Mouse (Mus musculus) heart, embryonic 14.5 days (tissue): ENCODE measurements around the gene Dnah3. TPM values are rescaled to one million over a fixed set of nuclear protein-coding genes. Genes with fewer than 3 reads are reported as not detected.

Experiments
- ATAC-seq: fragments of 200-750 bp; cut with Nextera tagmentation; 2 replicates; pipeline ENCODE4 v1.8.0; 2017; ENCODE audit warnings: low read depth, moderate TSS enrichment; ENCODE audit not compliant: insufficient number of reproducible peaks, insufficient read depth, low FRiP score
- H3K27ac ChIP-seq, 2 experiments: fragments of 200-500 bp in 1 of 2; fragments of 300-500 bp in 1 of 2; sonication (generic) in 1 of 2; replicated peaks in 1 of 2; 2 replicates each; pipeline ENCODE4 v1.5.1; 2012 to 2014; ENCODE audit warnings: low read depth in 2 of 2, low read length in 2 of 2, control low read depth in 1 of 2, mild to moderate bottlenecking in 1 of 2, mixed read lengths in 1 of 2; ENCODE audit not compliant: control insufficient read depth in 1 of 2, insufficient read depth in 1 of 2
- H3K27me3 ChIP-seq: fragments of 300-500 bp; sonication (generic); 2 replicates; pipeline ENCODE4 v1.6.1; 2014; ENCODE audit warnings: mild to moderate bottlenecking, low read length, control low read depth; ENCODE audit not compliant: control insufficient read depth, insufficient read depth
- H3K36me3 ChIP-seq: fragments of 300-500 bp; sonication (generic); 2 replicates; pipeline ENCODE4 v1.6.1; 2014; ENCODE audit warnings: mild to moderate bottlenecking, control low read depth, low read length, mixed read lengths; ENCODE audit not compliant: control insufficient read depth, insufficient read depth
- H3K4me1 ChIP-seq, 2 experiments: fragments of 200-500 bp in 1 of 2; fragments of 300-500 bp in 1 of 2; sonication (generic) in 1 of 2; 2 replicates each; pipeline ENCODE4 v1.6.1; 2012 to 2014; ENCODE audit warnings: low read length in 2 of 2, control low read depth in 1 of 2, mixed read lengths in 1 of 2; ENCODE audit not compliant: control insufficient read depth in 2 of 2, insufficient read depth in 2 of 2
- H3K4me2 ChIP-seq: fragments of 300-500 bp; sonication (generic); 2 replicates; pipeline ENCODE4 v1.6.1; 2014; ENCODE audit warnings: mild to moderate bottlenecking, low read length
- H3K4me3 ChIP-seq, 2 experiments: fragments of 200-500 bp in 1 of 2; fragments of 300-500 bp in 1 of 2; sonication (generic) in 1 of 2; 2 replicates each; pipeline ENCODE4 v1.5.1; 2012 to 2014; ENCODE audit warnings: low read length in 2 of 2, mild to moderate bottlenecking in 2 of 2, control low read depth in 1 of 2, low read depth in 1 of 2, moderate library complexity in 1 of 2; ENCODE audit not compliant: control insufficient read depth in 1 of 2, insufficient read depth in 1 of 2
- H3K9ac ChIP-seq: fragments of 300-500 bp; sonication (generic); 2 replicates; pipeline ENCODE4 v1.6.1; 2014; ENCODE audit warnings: mild to moderate bottlenecking, low read length
- H3K9me3 ChIP-seq: fragments of 300-500 bp; sonication (generic); 2 replicates; pipeline ENCODE4 v1.6.1; 2016; ENCODE audit warnings: low read length, control low read depth; ENCODE audit not compliant: control insufficient read depth
- WGBS: fragments of 180-500 bp; shearing (Covaris S2); extraction: QIAGEN DNeasy Blood & Tissue Kit; methylation state at CpG from one replicate; pipeline ENCODE4 v1.1.7; 2014; 5-methylcytosine and 5-hydroxymethylcytosine counted together
- polyA plus RNA-seq: library from polyadenylated mRNA; unstranded; fragments of >200 nt; fragmentation: Nextera tagmentation; extraction: Ambion mirVana; gene quantifications from 2 replicates; pipeline ENCODE4 v1.2.1, GENCODE M21; 2014

Dnah3 gene
- polyA plus RNA-seq, 1 experiment from 2014 or later: not detected

GRCm38 (mm10) chr7:119892742-119893141 is 202.3 kb downstream of the Dnah3 start:
- Histone ChIP-seq H3K27me3 (no peaks in the 10 kb centered on the region), H3K9ac (no peak overlapping the region), H3K9me3 (no peaks in the 10 kb centered on the region), H3K4me2 (no peak overlapping the region), H3K4me1 (peaks cover 2 to 26% of the 10 kb centered on the region in 2 experiments; a peak in 3 of 4 replicates), H3K27ac (no peak overlapping the region), H3K36me3 (no peaks in the 10 kb centered on the region), H3K4me3 (no peak overlapping the region)
- WGBS: 78% methylated on average over 4 of the region's 4 CpGs
- ATAC-seq: no peak

GRCm38 (mm10) chr7:119892198-119892597 is 202.9 kb downstream of the Dnah3 start:
- Histone ChIP-seq H3K36me3 (no peaks in the 10 kb centered on the region), H3K4me3 (no peak overlapping the region), H3K9ac (no peak overlapping the region), H3K4me2 (no peak overlapping the region), H3K4me1 (peaks cover 2 to 26% of the 10 kb centered on the region in 2 experiments; a peak in 3 of 4 replicates), H3K9me3 (no peaks in the 10 kb centered on the region), H3K27me3 (no peaks in the 10 kb centered on the region), H3K27ac (no peak overlapping the region)
- 100% methylated on average over 1 of the region's 1 CpGs for WGBS
- ATAC-seq: no peak

- Histone ChIP-seq H3K36me3 (no peaks in the 10 kb centered on the region; the same call in 1 of the 2 replicates), H3K4me3 (no peak overlapping the region), H3K4me2 (no peak overlapping the region), H3K27ac (no peak overlapping the region), H3K9me3 (no peaks in the 10 kb centered on the region), H3K9ac (no peak overlapping the region), H3K4me1 (peaks cover 0 to 6% of the 10 kb centered on the region in 2 experiments; a peak in 1 of 4 replicates), H3K27me3 (no peaks in the 10 kb centered on the region)
- ATAC-seq: no peak
- 63% methylated on average over 4 of the region's 4 CpGs for WGBS
Measured at GRCm38 (mm10) chr7:119887887-119888286, 207.2 kb downstream of the Dnah3 start.

GRCm38 (mm10) chr7:119881229-119881628 is 213.9 kb downstream of the Dnah3 start:
- Histone ChIP-seq H3K9ac (no peak overlapping the region), H3K4me3 (no peak overlapping the region), H3K36me3 (peaks cover 11% of the 10 kb centered on the region), H3K4me2 (no peak overlapping the region), H3K27ac (no peak overlapping the region), H3K9me3 (no peaks in the 10 kb centered on the region), H3K27me3 (no peaks in the 10 kb centered on the region), H3K4me1 (peaks cover 0 to 6% of the 10 kb centered on the region in 2 experiments; a peak in 1 of 4 replicates)
- WGBS: 60% methylated on average over 2 of the region's 2 CpGs
- no peak for ATAC-seq

GRCm38 (mm10) chr7:119880345-119880744 is 214.7 kb downstream of the Dnah3 start:
- Histone ChIP-seq H3K4me2 (no peak overlapping the region), H3K9me3 (no peaks in the 10 kb centered on the region), H3K9ac (no peak overlapping the region), H3K4me3 (no peak overlapping the region), H3K4me1 (peaks cover 0 to 10% of the 10 kb centered on the region in 2 experiments; a peak in 1 of 4 replicates), H3K36me3 (peaks cover 11% of the 10 kb centered on the region), H3K27ac (no peak overlapping the region), H3K27me3 (no peaks in the 10 kb centered on the region)
- no peak for ATAC-seq
- WGBS: 88% methylated on average over 5 of the region's 5 CpGs

- Histone ChIP-seq H3K9me3 (no peaks in the 10 kb centered on the region), H3K4me2 (no peak overlapping the region), H3K27me3 (no peaks in the 10 kb centered on the region), H3K9ac (no peak overlapping the region), H3K4me3 (no peak overlapping the region), H3K4me1 (peaks cover 0 to 10% of the 10 kb centered on the region in 2 experiments; a peak in 1 of 4 replicates), H3K36me3 (peaks cover 11% of the 10 kb centered on the region), H3K27ac (no peak overlapping the region)
- 88% methylated on average over 4 of the region's 4 CpGs for WGBS
- no peak for ATAC-seq
Measured at GRCm38 (mm10) chr7:119879171-119879570, 215.9 kb downstream of the Dnah3 start.

- H3K9ac ChIP-seq: no peak overlapping the region
- H3K9me3 ChIP-seq: no peaks in the 10 kb centered on the region
- H3K36me3 ChIP-seq: peaks cover 11% of the 10 kb centered on the region
- no peak overlapping the region for H3K27ac ChIP-seq
- no peak for ATAC-seq
- H3K4me3 ChIP-seq: no peak overlapping the region
- no peak overlapping the region for H3K4me2 ChIP-seq
- WGBS: 48% methylated on average over 3 of the region's 3 CpGs
- 0 out of 4 replicates have a peak, but pooled peaks cover 0 to 4% of the 10 kb centered on the region in 2 experiments for H3K4me1 ChIP-seq
- no peaks in the 10 kb centered on the region for H3K27me3 ChIP-seq
Measured at GRCm38 (mm10) chr7:119875776-119876440, 219.2 kb downstream of the Dnah3 start.
